Mouse (Mus musculus) heart, embryonic 12.5 days (tissue): ENCODE measurements at regions not wholly inside any gene's neighbourhood (a gene's known extent, or its start where the extent isn't known, plus 50 kb on each side); places are given as distances from the start of the nearest gene placed in this dataset.

Experiments
- ATAC-seq: fragments of 200-750 bp; cut with Nextera tagmentation; 2 replicates; pipeline ENCODE4 v1.8.0; 2017; ENCODE audit warnings: moderate TSS enrichment, moderate library complexity; ENCODE audit not compliant: insufficient number of reproducible peaks, low FRiP score
- H3K27ac ChIP-seq: fragments of 300-500 bp; sonication (generic); 2 replicates; pipeline ENCODE4 v1.5.1; 2016; ENCODE audit warnings: mild to moderate bottlenecking, moderate library complexity; ENCODE audit not compliant: poor library complexity, severe bottlenecking
- H3K27me3 ChIP-seq: fragments of 300-500 bp; sonication (generic); replicated peaks from 2 replicates; pipeline ENCODE4 v1.6.1; 2016; ENCODE audit warnings: mild to moderate bottlenecking, moderate library complexity
- H3K36me3 ChIP-seq: fragments of 300-500 bp; sonication (generic); 2 replicates; pipeline ENCODE4 v1.6.1; 2016; ENCODE audit warnings: mild to moderate bottlenecking, moderate library complexity
- H3K4me1 ChIP-seq: fragments of 300-500 bp; sonication (generic); replicated peaks from 2 replicates; pipeline ENCODE4 v1.6.1; 2016; ENCODE audit warnings: mild to moderate bottlenecking
- H3K4me2 ChIP-seq: fragments of 300-500 bp; sonication (generic); 2 replicates; pipeline ENCODE4 v1.6.1; 2016; ENCODE audit warnings: mild to moderate bottlenecking, moderate library complexity
- H3K4me3 ChIP-seq: fragments of 300-500 bp; sonication (generic); 2 replicates; pipeline ENCODE4 v1.5.1; 2016; ENCODE audit warnings: mild to moderate bottlenecking
- H3K9ac ChIP-seq: fragments of 300-500 bp; sonication (generic); 2 replicates; pipeline ENCODE4 v1.6.1; 2016; ENCODE audit warnings: mild to moderate bottlenecking, moderate library complexity
- H3K9me3 ChIP-seq: fragments of 300-500 bp; sonication (generic); replicated peaks from 2 replicates; pipeline ENCODE4 v1.6.1; 2016; ENCODE audit warnings: mild to moderate bottlenecking, moderate library complexity
- WGBS: fragments of 180-500 bp; shearing (Covaris S2); methylation state at CpG from one replicate; pipeline ENCODE4 v1.1.7; 2016; 5-methylcytosine and 5-hydroxymethylcytosine counted together

DNA sequence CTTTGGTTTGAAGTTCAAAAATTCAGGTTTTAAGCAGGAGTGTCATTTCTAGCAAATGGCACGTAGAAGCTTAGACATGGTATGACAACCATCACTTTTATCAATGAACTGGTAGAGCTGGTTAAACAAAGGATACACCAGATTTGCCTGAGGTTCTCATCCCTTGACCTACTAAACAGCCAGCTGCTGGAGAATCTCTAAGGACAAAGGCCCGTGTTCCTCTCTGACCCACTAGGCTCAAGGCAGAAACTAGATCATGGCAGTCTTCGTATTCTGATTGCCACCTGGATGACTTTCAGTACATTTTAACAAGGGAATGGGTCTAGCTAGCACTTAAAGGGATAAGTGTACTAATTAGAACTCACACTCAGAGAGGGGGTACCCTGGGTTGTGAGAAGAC lies 155.2 kb upstream of the Bcl6 start:
- H3K9me3 ChIP-seq = no peaks in the 10 kb centered on the region
- ATAC-seq = no peak
- no peak overlapping the region for H3K4me3 ChIP-seq
- H3K36me3 ChIP-seq = no peaks in the 10 kb centered on the region
- H3K27ac ChIP-seq = no peak overlapping the region
- H3K27me3 ChIP-seq = no peaks in the 10 kb centered on the region
- H3K4me1 ChIP-seq = no peaks in the 10 kb centered on the region
- H3K9ac ChIP-seq = no peak overlapping the region
- 81% methylated on average over 3 of the region's 3 CpGs for WGBS
- H3K4me2 ChIP-seq = no peak overlapping the region

GRCm38 (mm10) chr16:24142915-24143541 lies 154.4 kb upstream of the Bcl6 start:
- Histone ChIP-seq H3K4me3 (no peak overlapping the region), H3K36me3 (no peaks in the 10 kb centered on the region), H3K27ac (no peak overlapping the region), H3K4me1 (no peaks in the 10 kb centered on the region), H3K9me3 (no peaks in the 10 kb centered on the region), H3K9ac (no peak overlapping the region), H3K27me3 (no peaks in the 10 kb centered on the region), H3K4me2 (no peak overlapping the region)
- ATAC-seq = no peak
- WGBS = 69% methylated on average over 5 of the region's 5 CpGs

GRCm38 (mm10) chr16:24139109-24139508 lies 150.5 kb upstream of the Bcl6 start:
- H3K4me1 ChIP-seq = peaks cover 6% of the 10 kb centered on the region; the same call in 1 of the 2 replicates
- WGBS = 81% methylated on average over 3 of the region's 3 CpGs
- H3K4me3 ChIP-seq = no peak overlapping the region
- ATAC-seq = no peak
- no peak overlapping the region for H3K9ac ChIP-seq
- no peaks in the 10 kb centered on the region for H3K9me3 ChIP-seq
- no peak overlapping the region for H3K27ac ChIP-seq
- no peaks in the 10 kb centered on the region for H3K27me3 ChIP-seq
- no peak overlapping the region for H3K4me2 ChIP-seq
- no peaks in the 10 kb centered on the region for H3K36me3 ChIP-seq

- H3K9ac ChIP-seq = no peak overlapping the region
- H3K27ac ChIP-seq = no peak overlapping the region
- H3K4me2 ChIP-seq = no peak overlapping the region
- ATAC-seq = no peak
- no peaks in the 10 kb centered on the region for H3K27me3 ChIP-seq
- WGBS = 77% methylated on average over 7 of the region's 7 CpGs
- peaks cover 7% of the 10 kb centered on the region; the same call in 1 of the 2 replicates for H3K4me1 ChIP-seq
- no peak overlapping the region for H3K4me3 ChIP-seq
- no peaks in the 10 kb centered on the region for H3K9me3 ChIP-seq
- no peaks in the 10 kb centered on the region for H3K36me3 ChIP-seq
Observed at GRCm38 (mm10) chr16:24137266-24138033, 148.8 kb upstream of the Bcl6 start.

DNA sequence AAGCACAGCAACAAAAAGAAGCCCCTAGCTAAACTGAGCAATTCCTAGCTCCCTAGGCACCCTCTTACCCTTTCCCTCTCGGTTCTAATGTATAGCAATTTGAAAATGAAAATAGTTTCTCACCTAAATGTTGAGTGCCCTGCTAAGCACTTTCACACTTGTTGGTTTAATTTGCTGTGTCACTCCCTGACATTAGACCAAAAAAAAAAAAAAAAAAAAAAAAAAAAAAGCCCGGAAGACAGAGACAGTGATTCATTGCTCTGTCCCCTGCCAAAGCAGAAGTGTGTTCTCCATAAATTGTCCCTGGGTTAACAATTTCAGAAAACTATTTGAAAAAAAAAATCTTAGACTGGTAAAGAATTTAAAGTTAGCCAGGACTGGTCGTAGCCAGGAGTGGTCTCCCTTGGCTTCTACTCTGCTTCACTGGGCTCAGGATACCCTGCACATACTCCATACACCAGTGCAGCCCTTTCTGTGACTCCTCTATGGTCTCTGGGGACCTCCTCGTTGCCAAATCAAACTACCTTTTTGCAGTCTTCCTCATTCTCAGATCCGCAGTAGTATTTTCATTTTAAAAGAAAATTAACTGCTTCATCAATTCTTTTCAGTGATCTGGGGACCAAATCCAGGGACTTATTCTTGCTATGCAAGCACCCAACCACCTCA lies 148.0 kb upstream of the Bcl6 start:
- H3K4me2 ChIP-seq = no peak overlapping the region
- no peaks in the 10 kb centered on the region for H3K36me3 ChIP-seq
- H3K4me1 ChIP-seq = peaks cover 7% of the 10 kb centered on the region; the same call in 1 of the 2 replicates
- ATAC-seq = no peak
- no peak overlapping the region for H3K4me3 ChIP-seq
- H3K27me3 ChIP-seq = no peaks in the 10 kb centered on the region
- no peak overlapping the region for H3K27ac ChIP-seq
- H3K9ac ChIP-seq = no peak overlapping the region
- H3K9me3 ChIP-seq = no peaks in the 10 kb centered on the region
- WGBS = 67% methylated on average over 5 of the region's 5 CpGs

DNA sequence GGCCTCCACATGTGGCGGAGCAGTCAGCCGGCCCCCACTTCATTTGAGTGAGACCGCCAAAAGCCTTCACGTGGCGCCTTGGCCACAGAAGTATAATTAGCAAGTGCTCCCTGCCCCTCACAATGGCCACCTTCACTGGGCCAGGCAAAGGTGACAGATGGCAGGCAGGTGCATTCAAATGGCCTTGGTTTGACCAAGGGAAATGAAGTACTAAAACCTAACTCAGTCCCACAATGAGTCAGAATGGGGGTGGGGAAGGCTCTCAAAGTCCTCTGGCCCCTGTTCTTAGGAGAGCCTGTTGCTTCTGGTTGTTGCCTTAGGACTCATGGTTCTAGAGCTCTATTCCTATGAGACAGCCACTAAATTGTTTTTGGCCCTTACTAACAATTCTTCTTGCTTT lies 147.2 kb upstream of the Bcl6 start:
- Histone ChIP-seq H3K36me3 (no peaks in the 10 kb centered on the region), H3K4me1 (peaks cover 7% of the 10 kb centered on the region; the same call in 1 of the 2 replicates), H3K27ac (no peak overlapping the region), H3K9ac (no peak overlapping the region), H3K4me2 (no peak overlapping the region), H3K4me3 (no peak overlapping the region), H3K9me3 (no peaks in the 10 kb centered on the region), H3K27me3 (no peaks in the 10 kb centered on the region)
- ATAC-seq = no peak
- WGBS = 87% methylated on average over 5 of the region's 5 CpGs

- H3K4me2 ChIP-seq = no peak overlapping the region
- H3K27ac ChIP-seq = no peak overlapping the region
- H3K9me3 ChIP-seq = no peaks in the 10 kb centered on the region
- H3K4me1 ChIP-seq = peaks cover 10% of the 10 kb centered on the region; the same call in 1 of the 2 replicates
- no peaks in the 10 kb centered on the region for H3K27me3 ChIP-seq
- no peak for ATAC-seq
- H3K36me3 ChIP-seq = no peaks in the 10 kb centered on the region
- WGBS = 89% methylated on average over 4 of the region's 4 CpGs
- no peak overlapping the region for H3K4me3 ChIP-seq
- no peak overlapping the region for H3K9ac ChIP-seq
Observed at GRCm38 (mm10) chr16:24135351-24135750, 146.7 kb upstream of the Bcl6 start.

DNA sequence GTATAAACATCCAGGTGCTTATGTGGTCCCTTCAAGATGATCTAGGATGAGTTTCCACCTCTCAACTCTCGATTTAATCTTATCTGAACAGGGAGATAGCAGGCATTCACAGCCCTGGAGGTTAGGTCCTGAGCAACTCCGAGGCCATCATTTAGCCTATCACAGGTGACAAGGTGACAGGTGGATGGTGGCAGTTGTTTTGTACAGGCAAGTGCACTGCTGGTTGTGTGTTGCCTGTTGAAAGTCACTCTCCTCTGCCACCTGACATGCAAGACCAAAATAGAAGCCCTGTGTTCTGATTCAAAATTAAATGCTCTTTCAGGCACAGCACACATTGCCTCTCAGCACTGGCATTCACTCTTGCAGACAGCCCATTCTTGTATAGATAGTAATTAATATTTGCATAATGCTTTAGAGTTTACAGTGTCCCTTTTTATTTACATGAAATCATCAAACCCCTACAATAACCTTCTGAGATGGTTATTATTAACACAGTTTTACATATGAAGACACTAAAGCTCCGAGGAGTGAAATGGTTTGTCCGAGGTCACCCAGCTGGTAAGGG lies 145.9 kb upstream of the Bcl6 start:
- no peak overlapping the region for H3K9ac ChIP-seq
- no peak overlapping the region for H3K4me2 ChIP-seq
- no peak overlapping the region for H3K27ac ChIP-seq
- no peak overlapping the region for H3K4me3 ChIP-seq
- no peak for ATAC-seq
- H3K9me3 ChIP-seq = no peaks in the 10 kb centered on the region
- H3K36me3 ChIP-seq = no peaks in the 10 kb centered on the region
- 50% methylated on average over 4 of the region's 4 CpGs for WGBS
- peaks cover 10% of the 10 kb centered on the region; the same call in 1 of the 2 replicates for H3K4me1 ChIP-seq
- no peaks in the 10 kb centered on the region for H3K27me3 ChIP-seq

DNA sequence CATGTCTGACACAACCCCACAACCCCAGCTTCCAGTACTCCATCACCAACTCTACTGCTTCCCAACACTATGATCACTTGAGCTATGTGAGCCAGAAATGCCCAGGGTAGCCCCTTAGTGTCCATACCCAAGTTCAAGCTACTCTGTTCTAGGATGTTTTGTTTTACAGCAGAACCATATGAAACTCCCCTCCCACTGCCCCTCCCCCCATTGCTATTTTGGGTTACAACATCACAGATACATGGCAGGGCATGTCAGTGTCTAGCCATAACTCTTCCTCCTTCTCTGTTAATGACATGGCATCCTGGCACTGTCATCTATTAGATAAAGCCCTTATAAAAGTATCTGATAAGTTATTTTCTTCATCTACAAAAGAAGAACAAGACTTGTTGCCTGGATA lies 142.0 kb upstream of the Bcl6 start:
- Histone ChIP-seq H3K9ac (no peak overlapping the region), H3K4me3 (no peak overlapping the region), H3K27ac (no peak overlapping the region), H3K27me3 (no peaks in the 10 kb centered on the region), H3K9me3 (no peaks in the 10 kb centered on the region), H3K36me3 (no peaks in the 10 kb centered on the region), H3K4me1 (peaks cover 10% of the 10 kb centered on the region; the same call in 1 of the 2 replicates), H3K4me2 (no peak overlapping the region)
- ATAC-seq = no peak

DNA sequence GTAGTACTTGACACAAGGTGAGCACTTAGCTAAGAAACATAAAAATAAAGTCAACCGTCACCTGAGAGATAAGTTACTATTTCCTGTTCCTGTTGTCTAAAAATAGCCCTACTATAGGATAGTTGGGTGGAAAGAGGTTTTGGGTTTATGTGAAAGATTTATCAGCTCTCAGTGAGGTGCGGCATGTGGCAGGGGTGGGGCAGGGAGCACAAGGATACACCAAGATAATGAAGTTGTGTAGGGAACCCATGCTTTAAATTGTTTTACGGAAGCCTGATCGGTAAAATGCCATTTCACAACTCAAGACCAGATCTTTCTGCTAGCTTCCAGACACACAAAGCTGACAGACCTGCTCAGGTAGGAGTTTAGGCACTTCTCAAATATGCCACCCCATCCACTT lies 141.0 kb upstream of the Bcl6 start:
- H3K9me3 ChIP-seq = no peaks in the 10 kb centered on the region
- no peak overlapping the region for H3K27ac ChIP-seq
- H3K9ac ChIP-seq = no peak overlapping the region
- H3K36me3 ChIP-seq = no peaks in the 10 kb centered on the region
- no peak overlapping the region for H3K4me3 ChIP-seq
- no peak for ATAC-seq
- H3K4me2 ChIP-seq = no peak overlapping the region
- 72% methylated on average over 4 of the region's 4 CpGs for WGBS
- H3K27me3 ChIP-seq = no peaks in the 10 kb centered on the region
- peaks cover 10% of the 10 kb centered on the region; the same call in 1 of the 2 replicates for H3K4me1 ChIP-seq

DNA sequence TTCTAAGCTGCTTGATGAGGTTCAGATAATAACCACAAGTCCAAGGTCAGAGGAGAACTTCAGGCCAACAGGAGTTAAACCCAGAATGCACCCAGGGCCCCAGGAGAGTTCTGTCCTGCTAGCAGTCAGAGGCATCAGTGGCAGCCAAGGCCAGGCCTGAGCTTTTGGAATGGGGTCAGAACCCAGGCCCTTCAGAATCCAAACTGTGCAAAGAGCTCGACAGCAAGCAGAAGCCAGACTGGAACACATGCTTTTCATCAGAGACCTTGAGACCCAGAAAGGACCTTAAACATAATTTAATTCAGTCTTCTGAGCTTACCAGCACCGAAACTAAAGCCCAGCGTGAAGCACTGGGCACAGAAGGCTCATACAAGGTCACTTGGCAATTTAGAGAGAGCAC lies 139.9 kb upstream of the Bcl6 start:
- Histone ChIP-seq H3K9ac (no peak overlapping the region), H3K27ac (no peak overlapping the region), H3K27me3 (no peaks in the 10 kb centered on the region), H3K9me3 (no peaks in the 10 kb centered on the region), H3K4me1 (peaks cover 3% of the 10 kb centered on the region; the same call in 1 of the 2 replicates), H3K4me3 (no peak overlapping the region), H3K36me3 (no peaks in the 10 kb centered on the region), H3K4me2 (no peak overlapping the region)
- 64% methylated on average over 3 of the region's 3 CpGs for WGBS
- no peak for ATAC-seq
